10 mouse cellular contexts compared by ENCODE assay signal in genomic region chr6:108466061-108466531, GRCm38 (mm10).
DNase-seq lines count a peak whose midpoint lies in the region; ATAC-seq lines count a peak whose summit lies in the region.
"Had no signal": no experiment of that assay in that cellular context is flagged by ENCODE, and none has a peak within 500 bp of the region (broad histone marks: within the 10 kb centered on the region; RNA-seq: fewer than 3 reads in every experiment).

No protein-coding gene starts in this region.

- intact Hi-C loops in gastrocnemius, postnatal 36 days (cut with DNase I), result loop anchor here (5.0 kb wide), 1 partner anchor 39 kb away; no protein-coding TSS in a partner anchor

- DNase-seq in kidney, postnatal 14 days, result peak; percentile 35
- DNase-seq in kidney, adult 11 months, result no peak
- peak; percentile 61 for DNase-seq in lung, postnatal 25 days (ENCODE audit: low spot score)
- peak; percentile 44 to 49 for DNase-seq in thymus, postnatal 10 days (ENCODE audit: low spot score in 2 of 2)
- no peak for DNase-seq in urinary bladder, adult 2 months (ENCODE audit: low spot score)
- no peak for DNase-seq in retina, embryonic 14.5 days (ENCODE audit: low spot score)
- no peak for DNase-seq in gastrocnemius, postnatal 36 days
- DNase-seq: forebrain, postnatal 0 days had no signal

- peak; percentile 85 for ATAC-seq in hematopoietic stem cell, adult 5-6 weeks (replicated peaks in 1 of 2; ENCODE audit: insufficient read depth in 1 of 2, low FRiP score in 2 of 2, low TSS enrichment in 1 of 2, low read depth in 1 of 2, poor library complexity in 2 of 2, severe bottlenecking in 2 of 2)
- ATAC-seq: forebrain, postnatal 0 days; midbrain, embryonic 15.5 days had no signal

Comparison
In these comparisons a context has a peak if more than half of its experiments do, and no peak if none do; other contexts are left out.
1. DNase-seq: peak in kidney, postnatal 14 days (single experiment), lung, postnatal 25 days (single experiment) and thymus, postnatal 10 days (2 of 2); none in kidney, adult 11 months (single experiment), urinary bladder, adult 2 months (single experiment), retina, embryonic 14.5 days (single experiment) and gastrocnemius, postnatal 36 days (0 of 2).